Mouse (Mus musculus): ENCODE results near the gene Insl6. TPM values are rescaled to one million over a fixed set of nuclear protein-coding genes. Genes with fewer than 3 reads are reported as not detected.

The Insl6 gene
- total RNA-seq (2014; rRNA removed) = 0.48 and 0.54 TPM in 2 replicates
- polyA plus RNA-seq (2015; fragmentation: Nextera tagmentation; extraction: Ambion mirVana) = 2.0 and 2.2 TPM in 2 replicates

GRCm38 (mm10) chr19:29325053-29325851, at the start of gene Insl6:
Insl6 (minus strand) TSS chr19:29325356.
- TF ChIP-seq CTCF (IDR thresholded peaks at IDR 0.05; ENCODE audit: low read depth) = no peak
- ATAC-seq (peak; percentile 69; the same call in 1 of the 2 replicates), DNase-seq (no peak)
- WGBS = 6% methylated on average over 26 of the region's 31 CpGs
- Histone ChIP-seq H3K36me3 (ENCODE audit: insufficient read depth) (no peaks in the 10 kb centered on the region), H3K27me3 (ENCODE audit: insufficient read depth, low read length) (no peaks in the 10 kb centered on the region), H3K27ac (ENCODE audit: low read depth, low read length) (no peak within 1 kb of the TSS), H3K9me3 (ENCODE audit: low read length) (no peaks in the 10 kb centered on the region), H3K4me1 (ENCODE audit: insufficient read depth) (no peaks in the 10 kb centered on the region), H3K4me2 (ENCODE audit: low read depth) (peak within 1 kb of the TSS; percentile 59), H3K4me3 (ENCODE audit: low read depth, low read length) (peak within 1 kb of the TSS; percentile 29), H3K9ac (no peak within 1 kb of the TSS)

- no peak for TF ChIP-seq CTCF (IDR thresholded peaks at IDR 0.05; ENCODE audit: low read depth)
- WGBS = 90% methylated on average over 9 of the region's 9 CpGs
- no peaks in the 10 kb centered on the region for H3K27me3 ChIP-seq (ENCODE audit: insufficient read depth, low read length)
- H3K9ac ChIP-seq = no peak overlapping the region
- H3K4me2 ChIP-seq (ENCODE audit: low read depth) = no peak overlapping the region
- H3K9me3 ChIP-seq (ENCODE audit: low read length) = no peaks in the 10 kb centered on the region
- ATAC-seq (no peak), DNase-seq (no peak)
- no peak overlapping the region for H3K27ac ChIP-seq (ENCODE audit: low read depth, low read length)
- 0 out of 2 replicates have a peak, but pooled peaks cover 13% of the 10 kb centered on the region for H3K4me1 ChIP-seq (ENCODE audit: insufficient read depth)
- H3K36me3 ChIP-seq (ENCODE audit: insufficient read depth) = no peaks in the 10 kb centered on the region
- H3K4me3 ChIP-seq (ENCODE audit: low read depth, low read length) = no peak overlapping the region
Observed at GRCm38 (mm10) chr19:29374947-29375346, 49.8 kb upstream of the Insl6 start.

- DNase-seq = peak; percentile 29
- H3K4me1 ChIP-seq (ENCODE audit: insufficient read depth) = 0 out of 2 replicates have a peak, but pooled peaks cover 13% of the 10 kb centered on the region
- no peaks in the 10 kb centered on the region for H3K27me3 ChIP-seq (ENCODE audit: insufficient read depth, low read length)
- no peak overlapping the region for H3K27ac ChIP-seq (ENCODE audit: low read depth, low read length)
- no peak for ATAC-seq
- H3K9ac ChIP-seq = 0 out of 2 replicates have a peak overlapping the region, but pooled peaks have one; percentile 10
- TF ChIP-seq CTCF (IDR thresholded peaks at IDR 0.05; ENCODE audit: low read depth) = no peak
- WGBS = 37% methylated on average over 11 of the region's 11 CpGs
- no peaks in the 10 kb centered on the region for H3K9me3 ChIP-seq (ENCODE audit: low read length)
- H3K4me2 ChIP-seq (ENCODE audit: low read depth) = peak overlapping the region; percentile 37
- H3K4me3 ChIP-seq (ENCODE audit: low read depth, low read length) = peak overlapping the region; percentile 18
- H3K36me3 ChIP-seq (ENCODE audit: insufficient read depth) = no peaks in the 10 kb centered on the region
Observed at GRCm38 (mm10) chr19:29373438-29373837, 48.3 kb upstream of the Insl6 start.

- no peak overlapping the region for H3K4me2 ChIP-seq (ENCODE audit: low read depth)
- no peaks in the 10 kb centered on the region for H3K36me3 ChIP-seq (ENCODE audit: insufficient read depth)
- H3K27ac ChIP-seq (ENCODE audit: low read depth, low read length) = no peak overlapping the region
- no peak for DNase-seq
- ATAC-seq = no peak
- WGBS = 92% methylated on average over 3 of the region's 3 CpGs
- no peak overlapping the region for H3K9ac ChIP-seq
- no peak overlapping the region for H3K4me3 ChIP-seq (ENCODE audit: low read depth, low read length)
- H3K27me3 ChIP-seq (ENCODE audit: insufficient read depth, low read length) = no peaks in the 10 kb centered on the region
- H3K9me3 ChIP-seq (ENCODE audit: low read length) = no peaks in the 10 kb centered on the region
- 0 out of 2 replicates have a peak, but pooled peaks cover 13% of the 10 kb centered on the region for H3K4me1 ChIP-seq (ENCODE audit: insufficient read depth)
- no peak for TF ChIP-seq CTCF (IDR thresholded peaks at IDR 0.05; ENCODE audit: low read depth)
Observed at GRCm38 (mm10) chr19:29372621-29373020, 47.5 kb upstream of the Insl6 start.

GRCm38 (mm10) chr19:29372138-29372537, 47.0 kb upstream of the Insl6 start:
- Histone ChIP-seq H3K9ac (no peak overlapping the region), H3K4me2 (ENCODE audit: low read depth) (peak overlapping the region; percentile 19; the same call in 1 of the 2 replicates), H3K27ac (ENCODE audit: low read depth, low read length) (peak overlapping the region; percentile 9; the same call in 1 of the 2 replicates), H3K36me3 (ENCODE audit: insufficient read depth) (no peaks in the 10 kb centered on the region), H3K4me3 (ENCODE audit: low read depth, low read length) (no peak overlapping the region), H3K9me3 (ENCODE audit: low read length) (no peaks in the 10 kb centered on the region), H3K27me3 (ENCODE audit: insufficient read depth, low read length) (no peaks in the 10 kb centered on the region), H3K4me1 (ENCODE audit: insufficient read depth) (0 out of 2 replicates have a peak, but pooled peaks cover 13% of the 10 kb centered on the region)
- TF ChIP-seq CTCF (IDR thresholded peaks at IDR 0.05; ENCODE audit: low read depth) = no peak
- peak; percentile 85 for ATAC-seq
- 47% methylated on average over 4 of the region's 4 CpGs for WGBS
- peak; percentile 79 for DNase-seq

- Histone ChIP-seq H3K9me3 (ENCODE audit: low read length) (no peaks in the 10 kb centered on the region), H3K27ac (ENCODE audit: low read depth, low read length) (peak overlapping the region; percentile 50; the same call in 1 of the 2 replicates), H3K4me3 (ENCODE audit: low read depth, low read length) (no peak overlapping the region), H3K4me2 (ENCODE audit: low read depth) (peak overlapping the region; percentile 19; the same call in 1 of the 2 replicates), H3K36me3 (ENCODE audit: insufficient read depth) (no peaks in the 10 kb centered on the region), H3K9ac (no peak overlapping the region), H3K4me1 (ENCODE audit: insufficient read depth) (0 out of 2 replicates have a peak, but pooled peaks cover 13% of the 10 kb centered on the region), H3K27me3 (ENCODE audit: insufficient read depth, low read length) (no peaks in the 10 kb centered on the region)
- WGBS = 78% methylated on average over 18 of the region's 18 CpGs
- ATAC-seq (no peak), DNase-seq (no peak)
- no peak for TF ChIP-seq CTCF (IDR thresholded peaks at IDR 0.05; ENCODE audit: low read depth)
Observed at GRCm38 (mm10) chr19:29371284-29372081, 46.3 kb upstream of the Insl6 start.

Measured in forebrain, postnatal 0 days (tissue).